Mouse (Mus musculus) myocyte (in vitro differentiated cells): ENCODE measurements around the gene Cab39.

Experiments
- E2F4 ChIP-seq: IDR thresholded peaks from one replicate; pipeline ENCODE4 v1.6.1; 2011; ENCODE audit warnings: mild to moderate bottlenecking, control low read depth, moderate library complexity; ENCODE audit not compliant: insufficient read depth
- MAX ChIP-seq: IDR thresholded peaks from one replicate; pipeline ENCODE4 v1.6.1; 2011; ENCODE audit warnings: low read depth, mild to moderate bottlenecking, control low read depth
- POLR2A ChIP-seq: IDR thresholded peaks from one replicate; pipeline ENCODE4 v1.6.1; 2011; ENCODE audit warnings: low read depth, mild to moderate bottlenecking, control low read depth, moderate library complexity; ENCODE audit not compliant: insufficient read length
- SRF ChIP-seq: IDR thresholded peaks from one replicate; pipeline ENCODE4 v1.6.1; 2011; ENCODE audit warnings: low read depth; ENCODE audit not compliant: control insufficient read depth, insufficient read length
- TCF12 ChIP-seq: IDR thresholded peaks from one replicate; pipeline ENCODE4 v1.6.1; 2011; ENCODE audit warnings: mild to moderate bottlenecking, control low read depth; ENCODE audit not compliant: poor library complexity, insufficient read depth, severe bottlenecking
- USF1 ChIP-seq: IDR thresholded peaks from one replicate; pipeline ENCODE4 v1.6.1; 2011; ENCODE audit warnings: low read depth, mild to moderate bottlenecking, control low read depth, moderate library complexity

- TF ChIP-seq E2F4 (no peak), POLR2A (no peak), MAX (no peak), USF1 (no peak), TCF12 (no peak), SRF (no peak)
Measured at GRCm38 (mm10) chr1:85778436-85778835, 14.8 kb upstream of the Cab39 start, which contains the start of gene A630001G21Rik.
